Mouse (Mus musculus): ENCODE results near the gene Hs3st3a1.

GRCm38 (mm10) chr11:64537230-64537629, 102.1 kb downstream of the Hs3st3a1 start:
- TF ChIP-seq CTCF (IDR thresholded peaks at IDR 0.05; ENCODE audit: low read depth), result no peak
- 0 out of 2 replicates have a peak, but pooled peaks have one; percentile 65 for TF ChIP-seq EP300 (IDR thresholded peaks at IDR 0.05; ENCODE audit: low read depth)

Measured in heart, postnatal 0 days (tissue).